Mouse (Mus musculus) neural tube, embryonic 15.5 days (tissue): ENCODE measurements around the gene Cers5. TPM values are rescaled to one million over a fixed set of nuclear protein-coding genes. Genes with fewer than 3 reads are reported as not detected.
"Not testable (repeated sequence)": the region's sequence is repeated elsewhere in the genome, so short reads cannot be mapped to it uniquely, and the experiment has no call there.

ENCODE experiments used
- ATAC-seq: fragments of 200-750 bp; cut with Nextera tagmentation; 2 replicates; pipeline ENCODE4 v1.8.0; 2017; ENCODE audit warnings: mild to moderate bottlenecking, moderate TSS enrichment, moderate library complexity; ENCODE audit not compliant: low FRiP score
- H3K27ac ChIP-seq: fragments of 300-500 bp; sonication (generic); replicated peaks from 2 replicates; pipeline ENCODE4 v1.5.1; 2015; ENCODE audit warnings: mild to moderate bottlenecking, inconsistent platforms
- H3K27me3 ChIP-seq: fragments of 300-500 bp; sonication (generic); replicated peaks from 2 replicates; pipeline ENCODE4 v1.6.1; 2015; ENCODE audit warnings: inconsistent platforms
- H3K36me3 ChIP-seq: fragments of 300-500 bp; sonication (generic); 2 replicates; pipeline ENCODE4 v1.6.1; 2015; ENCODE audit warnings: inconsistent platforms
- H3K4me1 ChIP-seq: fragments of 300-500 bp; sonication (generic); 2 replicates; pipeline ENCODE4 v1.6.1; 2015; ENCODE audit warnings: inconsistent platforms
- H3K4me2 ChIP-seq: fragments of 300-500 bp; sonication (generic); 2 replicates; pipeline ENCODE4 v1.6.1; 2015; ENCODE audit warnings: inconsistent platforms, mild to moderate bottlenecking, moderate library complexity
- H3K4me3 ChIP-seq: fragments of 300-500 bp; sonication (generic); replicated peaks from 2 replicates; pipeline ENCODE4 v1.5.1; 2015; ENCODE audit warnings: mild to moderate bottlenecking, inconsistent platforms
- H3K9ac ChIP-seq: fragments of 300-500 bp; sonication (generic); replicated peaks from 2 replicates; pipeline ENCODE4 v1.6.1; 2015; ENCODE audit warnings: mild to moderate bottlenecking, inconsistent platforms
- H3K9me3 ChIP-seq: fragments of 300-500 bp; sonication (generic); replicated peaks from 2 replicates; pipeline ENCODE4 v1.6.1; 2016; ENCODE audit warnings: inconsistent platforms
- WGBS: fragments of 180-500 bp; shearing (Covaris S2); methylation state at CpG from one replicate; pipeline ENCODE4 v1.1.7; 2015; ENCODE audit warnings: mixed read lengths; 5-methylcytosine and 5-hydroxymethylcytosine counted together
- polyA plus RNA-seq: library from polyadenylated mRNA; unstranded; fragments of >200 nt; fragmentation: Nextera tagmentation; extraction: Ambion mirVana; gene quantifications from 2 replicates; pipeline ENCODE4 v1.2.1, GENCODE M21; 2015

The Cers5 gene
- polyA plus RNA-seq, 1 experiment from 2014 or later, result 92.1 TPM

GRCm38 (mm10) chr15:99736675-99737074 is 36.0 kb downstream of the Cers5 start:
- H3K9me3 ChIP-seq, result no peaks in the 10 kb centered on the region
- no peak overlapping the region for H3K4me3 ChIP-seq
- no peaks in the 10 kb centered on the region for H3K27me3 ChIP-seq
- no peak for ATAC-seq
- H3K9ac ChIP-seq, result no peak overlapping the region
- no peak overlapping the region for H3K27ac ChIP-seq
- no peak overlapping the region for H3K4me2 ChIP-seq
- H3K4me1 ChIP-seq, result no peaks in the 10 kb centered on the region
- H3K36me3 ChIP-seq, result peaks cover 72% of the 10 kb centered on the region
- WGBS, result 90% methylated on average over 11 of the region's 11 CpGs

GRCm38 (mm10) chr15:99735631-99736030 is 37.1 kb downstream of the Cers5 start:
- H3K27ac ChIP-seq, result no peak overlapping the region
- WGBS, result 97% methylated on average over 2 of the region's 2 CpGs
- no peak for ATAC-seq
- no peak overlapping the region for H3K4me2 ChIP-seq
- no peak overlapping the region for H3K9ac ChIP-seq
- no peak overlapping the region for H3K4me3 ChIP-seq
- no peaks in the 10 kb centered on the region for H3K9me3 ChIP-seq
- no peaks in the 10 kb centered on the region for H3K27me3 ChIP-seq
- H3K4me1 ChIP-seq, result no peaks in the 10 kb centered on the region
- H3K36me3 ChIP-seq, result peaks cover 63% of the 10 kb centered on the region

GRCm38 (mm10) chr15:99733186-99733585 is 39.5 kb downstream of the Cers5 start:
- 95% methylated on average over 5 of the region's 5 CpGs for WGBS
- H3K4me1 ChIP-seq, result no peaks in the 10 kb centered on the region
- no peaks in the 10 kb centered on the region for H3K9me3 ChIP-seq
- no peak overlapping the region for H3K4me2 ChIP-seq
- peaks cover 52% of the 10 kb centered on the region for H3K36me3 ChIP-seq
- H3K9ac ChIP-seq, result no peak overlapping the region
- no peak overlapping the region for H3K27ac ChIP-seq
- H3K4me3 ChIP-seq, result no peak overlapping the region
- H3K27me3 ChIP-seq, result no peaks in the 10 kb centered on the region
- ATAC-seq, result no peak

- ATAC-seq, result no peak
- WGBS, result 93% methylated on average over 3 of the region's 3 CpGs
- no peak overlapping the region for H3K4me2 ChIP-seq
- no peak overlapping the region for H3K9ac ChIP-seq
- peaks cover 46% of the 10 kb centered on the region for H3K36me3 ChIP-seq
- no peaks in the 10 kb centered on the region for H3K9me3 ChIP-seq
- H3K4me3 ChIP-seq, result no peak overlapping the region
- peaks cover 7% of the 10 kb centered on the region for H3K4me1 ChIP-seq
- no peak overlapping the region for H3K27ac ChIP-seq
- H3K27me3 ChIP-seq, result no peaks in the 10 kb centered on the region
Measured at GRCm38 (mm10) chr15:99731678-99732077, 41.0 kb downstream of the Cers5 start.

DNA sequence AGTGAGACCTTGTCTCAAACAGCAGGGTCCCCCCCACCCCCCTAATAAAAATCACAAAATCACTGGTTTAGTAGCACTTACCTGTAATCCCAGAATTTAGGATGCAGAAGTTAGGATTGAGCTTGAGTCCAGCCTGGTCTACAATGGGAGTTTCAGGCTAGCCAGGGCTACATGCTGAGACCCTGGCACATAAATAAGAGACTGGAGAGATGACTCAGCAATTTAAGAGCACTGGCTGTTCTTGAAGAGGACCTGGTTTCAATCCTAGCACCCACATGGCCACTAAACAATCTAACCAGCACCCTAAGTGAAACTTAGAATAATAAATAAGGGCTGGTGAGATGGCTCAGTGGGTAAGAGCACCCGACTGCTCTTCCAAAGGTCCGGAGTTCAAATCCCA is 41.5 kb downstream of the Cers5 start:
- no peak overlapping the region for H3K4me3 ChIP-seq
- H3K9me3 ChIP-seq, result no peaks in the 10 kb centered on the region
- H3K4me2 ChIP-seq, result no peak overlapping the region
- H3K36me3 ChIP-seq, result peaks cover 44% of the 10 kb centered on the region
- 100% methylated on average over 2 of the region's 2 CpGs for WGBS
- ATAC-seq, result no peak
- H3K9ac ChIP-seq, result no peak overlapping the region
- no peak overlapping the region for H3K27ac ChIP-seq
- H3K4me1 ChIP-seq, result peaks cover 12% of the 10 kb centered on the region
- H3K27me3 ChIP-seq, result no peaks in the 10 kb centered on the region

GRCm38 (mm10) chr15:99729056-99729783 is 43.5 kb downstream of the Cers5 start:
- Histone ChIP-seq H3K9me3 (no peaks in the 10 kb centered on the region), H3K27ac (no peak overlapping the region), H3K9ac (no peak overlapping the region), H3K4me3 (no peak overlapping the region), H3K4me2 (no peak overlapping the region), H3K27me3 (no peaks in the 10 kb centered on the region), H3K4me1 (peaks cover 24% of the 10 kb centered on the region), H3K36me3 (peaks cover 32% of the 10 kb centered on the region)
- 100% methylated on average over 4 of the region's 4 CpGs for WGBS
- ATAC-seq, result no peak

DNA sequence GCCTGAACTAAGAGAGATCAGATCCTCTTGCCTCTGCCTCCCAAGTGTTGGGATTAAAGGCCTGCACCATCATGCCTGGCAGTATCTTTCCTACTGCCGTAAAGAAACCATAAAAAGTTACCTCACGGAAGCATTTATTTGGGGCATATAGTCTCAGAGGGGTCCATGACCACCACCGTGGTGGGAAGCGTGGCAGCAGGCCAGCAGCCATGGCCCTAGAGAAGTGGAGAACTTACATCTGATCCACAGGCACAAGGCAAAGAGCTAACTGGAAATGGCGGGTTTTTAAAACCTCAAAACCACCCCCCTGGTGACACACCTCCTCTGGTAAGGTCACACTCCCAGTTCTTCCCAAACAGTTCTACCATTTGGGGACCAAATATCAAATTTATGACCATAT is 44.5 kb downstream of the Cers5 start:
- no peak for ATAC-seq
- 90% methylated on average over 5 of the region's 5 CpGs for WGBS
- no peaks in the 10 kb centered on the region for H3K9me3 ChIP-seq

DNA sequence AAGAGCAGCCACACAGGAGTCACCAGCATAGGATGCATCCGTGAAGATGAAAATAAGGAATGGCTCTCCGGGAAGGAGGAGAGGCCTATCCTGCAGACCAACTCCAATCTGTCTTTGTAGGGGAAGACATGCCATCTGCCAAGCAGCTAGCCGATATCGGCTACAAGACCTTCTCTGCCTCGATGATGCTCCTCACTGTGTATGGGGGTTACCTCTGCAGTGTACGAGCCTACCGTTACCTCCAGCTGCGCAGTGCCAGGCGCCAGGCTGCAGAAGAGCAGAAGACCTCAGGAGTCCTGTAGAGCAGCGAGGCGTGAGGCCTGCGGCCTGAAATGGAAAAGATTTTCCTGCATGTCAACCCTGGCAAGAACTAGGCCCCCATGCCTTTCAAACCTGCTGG is 45.2 kb downstream of the Cers5 start:
- Histone ChIP-seq H3K4me2 (no peak overlapping the region), H3K4me1 (peaks cover 40% of the 10 kb centered on the region), H3K9ac (no peak overlapping the region), H3K36me3 (peaks cover 20% of the 10 kb centered on the region), H3K27me3 (no peaks in the 10 kb centered on the region), H3K4me3 (no peak overlapping the region), H3K27ac (no peak overlapping the region), H3K9me3 (no peaks in the 10 kb centered on the region)
- no peak for ATAC-seq
- 98% methylated on average over 12 of the region's 12 CpGs for WGBS

More for the DNA sequence above, 44.5 kb downstream of the Cers5 start:
- H3K27ac ChIP-seq, result no peak overlapping the region
- H3K27me3 ChIP-seq, result no peaks in the 10 kb centered on the region
- H3K4me2 ChIP-seq, result no peak overlapping the region
- peaks cover 25% of the 10 kb centered on the region for H3K36me3 ChIP-seq
- H3K4me1 ChIP-seq, result peaks cover 34% of the 10 kb centered on the region
- no peak overlapping the region for H3K9ac ChIP-seq
- H3K4me3 ChIP-seq, result no peak overlapping the region

DNA sequence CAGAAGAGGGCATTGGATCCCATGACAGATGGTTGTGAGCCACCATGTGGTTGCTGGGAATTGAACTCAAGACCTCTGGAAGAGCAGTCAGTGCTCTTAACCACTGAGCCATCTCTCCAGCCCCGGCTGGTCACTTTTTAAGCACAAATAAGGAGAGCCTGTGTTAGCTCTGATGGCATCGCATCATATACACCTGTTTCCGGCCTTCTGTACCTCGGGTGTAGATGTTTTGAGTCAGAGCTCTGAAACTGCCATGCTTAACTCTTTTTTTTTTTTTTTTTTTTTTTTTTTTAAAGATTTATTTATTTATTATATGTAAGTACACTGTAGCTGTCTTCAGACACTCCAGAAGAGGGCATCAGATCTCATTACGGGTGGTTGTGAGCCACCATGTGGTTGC is 45.6 kb downstream of the Cers5 start:
- H3K4me2 ChIP-seq, H3K9me3 ChIP-seq, H3K27ac ChIP-seq, H3K9ac ChIP-seq, H3K27me3 ChIP-seq, ATAC-seq, H3K4me3 ChIP-seq: not testable (repeated sequence)
- 93% methylated on average over 5 of the region's 5 CpGs for WGBS
- Histone ChIP-seq H3K36me3 (peaks cover 20% of the 10 kb centered on the region), H3K4me1 (peaks cover 41% of the 10 kb centered on the region)

GRCm38 (mm10) chr15:99726549-99726948 is 46.1 kb downstream of the Cers5 start:
- Histone ChIP-seq H3K36me3 (peaks cover 20% of the 10 kb centered on the region), H3K27me3 (no peaks in the 10 kb centered on the region), H3K4me3 (peak overlapping the region; percentile 99), H3K9me3 (no peaks in the 10 kb centered on the region), H3K9ac (peak overlapping the region; percentile 90), H3K4me1 (peaks cover 41% of the 10 kb centered on the region), H3K27ac (0 out of 2 replicates have a peak overlapping the region, but pooled peaks have one; percentile 92), H3K4me2 (peak overlapping the region; percentile 67)
- 83% methylated on average over 2 of the region's 2 CpGs for WGBS
- ATAC-seq, result no peak

DNA sequence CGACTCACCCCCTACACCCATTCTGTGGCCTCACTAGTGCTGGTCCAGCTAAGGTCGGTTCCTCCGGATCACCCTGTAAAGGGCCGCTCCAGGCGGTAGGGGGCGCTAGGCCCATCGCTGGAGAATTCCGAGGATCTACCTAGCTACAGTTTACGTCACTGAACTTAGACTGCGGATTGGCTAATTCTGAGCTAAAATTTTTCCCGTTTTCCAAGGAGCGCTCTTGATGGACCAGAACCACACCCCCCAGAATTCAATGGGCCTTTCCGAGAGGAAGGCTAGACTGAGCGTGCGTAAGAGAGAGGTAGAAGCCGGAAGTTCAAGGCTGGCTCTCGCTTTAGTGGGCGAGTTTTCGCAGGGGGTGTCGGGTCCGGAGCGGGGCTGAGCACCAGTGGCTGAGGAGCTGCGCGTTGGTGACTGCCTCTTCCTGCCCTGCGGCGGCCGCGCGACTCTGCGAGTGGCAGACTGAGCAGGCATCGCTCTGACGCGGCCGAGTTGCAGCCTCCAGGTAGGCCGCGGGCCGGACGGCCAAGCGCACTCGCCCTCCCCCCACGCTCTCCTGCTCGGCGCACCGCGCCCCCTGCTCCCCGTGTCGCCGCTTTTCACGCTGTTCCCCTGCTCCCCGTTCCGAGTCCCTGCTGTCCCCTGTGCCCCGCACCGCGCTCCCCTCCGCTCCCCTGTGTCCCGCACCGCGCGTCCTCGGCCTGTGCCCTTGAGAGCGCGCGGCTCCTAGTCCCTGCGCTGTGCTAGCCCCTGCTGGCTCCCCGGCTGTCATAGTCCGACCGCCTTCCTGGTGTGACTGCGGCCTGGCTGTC is 47.1 kb downstream of the Cers5 start, which contains the start of gene Cox14:
TSS of gene Cox14 (plus strand) at position 278 of the 815 bp plus-strand sequence.
- Histone ChIP-seq H3K9me3 (no peaks in the 10 kb centered on the region), H3K4me3 (peak within 1 kb of the TSS; percentile 99), H3K27me3 (no peaks in the 10 kb centered on the region), H3K27ac (peak within 1 kb of the TSS; percentile 92), H3K4me2 (peak within 1 kb of the TSS; percentile 67), H3K4me1 (peaks cover 41% of the 10 kb centered on the region), H3K9ac (peak within 1 kb of the TSS; percentile 90), H3K36me3 (peaks cover 20% of the 10 kb centered on the region)
- WGBS, result under 1% methylated on average over 66 of the region's 68 CpGs
- peak; percentile 94 for ATAC-seq
